Mouse (Mus musculus) thymus, postnatal 25 days (tissue): ENCODE results near the gene Aco1.

ENCODE experiments used
- DNase-seq: peaks from one replicate; pipeline ENCODE4 v3.0.0; 2022

Gene Aco1

GRCm38 (mm10) chr4:40220437-40220836, 77.6 kb downstream of the Aco1 start:
- DNase-seq: no peak

- no peak for DNase-seq
Measured at GRCm38 (mm10) chr4:40221004-40221760, 78.3 kb downstream of the Aco1 start.

- DNase-seq: no peak
Measured at GRCm38 (mm10) chr4:40221876-40222585, 79.2 kb downstream of the Aco1 start.

- no peak for DNase-seq
Measured at GRCm38 (mm10) chr4:40226095-40226494, 83.2 kb downstream of the Aco1 start.

- no peak for DNase-seq
Measured at GRCm38 (mm10) chr4:40227131-40227530, 84.2 kb downstream of the Aco1 start.

- no peak for DNase-seq
Measured at GRCm38 (mm10) chr4:40227886-40228285, 85.0 kb downstream of the Aco1 start.

GRCm38 (mm10) chr4:40229723-40230122, 86.8 kb downstream of the Aco1 start:
- DNase-seq: no peak

GRCm38 (mm10) chr4:40233062-40233664, 90.3 kb downstream of the Aco1 start:
- no peak for DNase-seq

- DNase-seq: no peak
Measured at GRCm38 (mm10) chr4:40234256-40234655, 91.4 kb downstream of the Aco1 start.

GRCm38 (mm10) chr4:40236829-40237228, 93.9 kb downstream of the Aco1 start:
- peak; percentile 26 for DNase-seq

- DNase-seq: peak; percentile 68
Measured at GRCm38 (mm10) chr4:40238483-40239408, 95.9 kb downstream of the Aco1 start.

GRCm38 (mm10) chr4:40239409-40240271, 96.8 kb downstream of the Aco1 start, which contains the start of gene Ddx58:
Ddx58 (minus strand) TSS chr4:40239828.
- peak; percentile 46 for DNase-seq

- DNase-seq: no peak
Measured at GRCm38 (mm10) chr4:40240272-40240744, 97.4 kb downstream of the Aco1 start.

- DNase-seq: no peak
Measured at GRCm38 (mm10) chr4:40241928-40242327, 99.0 kb downstream of the Aco1 start.

- no peak for DNase-seq
Measured at GRCm38 (mm10) chr4:40243006-40243405, 100.1 kb downstream of the Aco1 start.

- no peak for DNase-seq
Measured at GRCm38 (mm10) chr4:40244035-40244434, 101.2 kb downstream of the Aco1 start.
